Mouse (Mus musculus): Measurements from ENCODE around the gene Heatr5a. TPM values are rescaled to one million over a fixed set of nuclear protein-coding genes. Genes with fewer than 3 reads are reported as not detected.

Heatr5a gene
- polyA plus RNA-seq, 1 experiment: 0.07 TPM

- Histone ChIP-seq H3K4me3 (replicated peaks) (peak overlapping the region; percentile 100), H3K36me3 (ENCODE audit: control insufficient read depth) (peaks cover 27% of the 10 kb centered on the region), H3K9me3 (ENCODE audit: control insufficient read depth, low read length) (no peaks in the 10 kb centered on the region), H3K4me1 (ENCODE audit: control insufficient read depth) (peaks cover 53% of the 10 kb centered on the region), H3K27me3 (ENCODE audit: control insufficient read depth) (no peaks in the 10 kb centered on the region)
- no peak for TF ChIP-seq TAL1 (IDR thresholded peaks at IDR 0.05; ENCODE audit: low read length)
Observed at GRCm38 (mm10) chr12:51831296-51831695, 139.8 kb downstream of the Heatr5a start.

- Histone ChIP-seq H3K36me3 (ENCODE audit: control insufficient read depth) (peaks cover 34% of the 10 kb centered on the region), H3K9me3 (ENCODE audit: control insufficient read depth, low read length) (no peaks in the 10 kb centered on the region), H3K4me1 (ENCODE audit: control insufficient read depth) (peaks cover 53% of the 10 kb centered on the region), H3K4me3 (replicated peaks) (peak overlapping the region; percentile 100), H3K27me3 (ENCODE audit: control insufficient read depth) (no peaks in the 10 kb centered on the region)
- TF ChIP-seq GATA1 (IDR thresholded peaks at IDR 0.05; ENCODE audit: low read length) (no peak), TAL1 (IDR thresholded peaks at IDR 0.05; ENCODE audit: low read length) (no peak)
Observed at GRCm38 (mm10) chr12:51830671-51831070, 140.4 kb downstream of the Heatr5a start.

- H3K9me3 ChIP-seq (ENCODE audit: control insufficient read depth, low read length): no peaks in the 10 kb centered on the region
- TF ChIP-seq GATA1 (IDR thresholded peaks at IDR 0.05; ENCODE audit: low read length) (no peak), TAL1 (IDR thresholded peaks at IDR 0.05; ENCODE audit: low read length) (no peak)
- H3K4me1 ChIP-seq (ENCODE audit: control insufficient read depth): peaks cover 51% of the 10 kb centered on the region
- no peaks in the 10 kb centered on the region for H3K27me3 ChIP-seq (ENCODE audit: control insufficient read depth)
- H3K36me3 ChIP-seq (ENCODE audit: control insufficient read depth): peaks cover 40% of the 10 kb centered on the region
- peak overlapping the region; percentile 100 for H3K4me3 ChIP-seq (replicated peaks)
Observed at GRCm38 (mm10) chr12:51830077-51830402, 141.1 kb downstream of the Heatr5a start.

GRCm38 (mm10) chr12:51829290-51830076 lies 141.6 kb downstream of the Heatr5a start, which contains the start of gene Hectd1:
Gene Hectd1 (minus strand): TSS chr12:51829536.
- Histone ChIP-seq H3K27me3 (ENCODE audit: control insufficient read depth) (no peaks in the 10 kb centered on the region), H3K9me3 (ENCODE audit: control insufficient read depth, low read length) (no peaks in the 10 kb centered on the region), H3K4me1 (ENCODE audit: control insufficient read depth) (peaks cover 52% of the 10 kb centered on the region), H3K36me3 (ENCODE audit: control insufficient read depth) (peaks cover 46% of the 10 kb centered on the region), H3K4me3 (replicated peaks) (peak within 1 kb of the TSS; percentile 100)
- peak; percentile 69 for TF ChIP-seq GATA1 (IDR thresholded peaks at IDR 0.05; ENCODE audit: low read length)
- peak; percentile 84 for TF ChIP-seq TAL1 (IDR thresholded peaks at IDR 0.05; ENCODE audit: low read length)

GRCm38 (mm10) chr12:51828716-51829289 lies 142.3 kb downstream of the Heatr5a start:
- Histone ChIP-seq H3K9me3 (ENCODE audit: control insufficient read depth, low read length) (no peaks in the 10 kb centered on the region), H3K4me3 (replicated peaks) (peak overlapping the region; percentile 100), H3K36me3 (ENCODE audit: control insufficient read depth) (peaks cover 52% of the 10 kb centered on the region), H3K27me3 (ENCODE audit: control insufficient read depth) (no peaks in the 10 kb centered on the region), H3K4me1 (ENCODE audit: control insufficient read depth) (peaks cover 54% of the 10 kb centered on the region)
- TF ChIP-seq GATA1 (IDR thresholded peaks at IDR 0.05; ENCODE audit: low read length) (no peak), TAL1 (IDR thresholded peaks at IDR 0.05; ENCODE audit: low read length) (no peak)

GRCm38 (mm10) chr12:51827958-51828650 lies 143.0 kb downstream of the Heatr5a start:
- H3K36me3 ChIP-seq (ENCODE audit: control insufficient read depth): peaks cover 58% of the 10 kb centered on the region

More at GRCm38 (mm10) chr12:51827958-51828650, 143.0 kb downstream of the Heatr5a start:
- H3K4me1 ChIP-seq (ENCODE audit: control insufficient read depth): peaks cover 59% of the 10 kb centered on the region
- H3K9me3 ChIP-seq (ENCODE audit: control insufficient read depth, low read length): no peaks in the 10 kb centered on the region
- H3K27me3 ChIP-seq (ENCODE audit: control insufficient read depth): no peaks in the 10 kb centered on the region
- TF ChIP-seq GATA1 (IDR thresholded peaks at IDR 0.05; ENCODE audit: low read length) (no peak), TAL1 (IDR thresholded peaks at IDR 0.05; ENCODE audit: low read length) (no peak)
- H3K4me3 ChIP-seq (replicated peaks): peak overlapping the region; percentile 100

Other genes with a start within 250 kb of the Heatr5a start
- 0.40 and 0.52 TPM in 2 replicates for gene Hectd1, start 141.8 kb downstream of the Heatr5a start, polyA plus RNA-seq (2012)
- gene Dtd2, start 35.2 kb upstream of the Heatr5a start, polyA plus RNA-seq (2012): 0.11 and 0.52 TPM in 2 replicates
- not detected in 2 replicates for gene Gpr33, start 56.7 kb upstream of the Heatr5a start, polyA plus RNA-seq (2012)
- gene Nubpl, start 126.4 kb upstream of the Heatr5a start, polyA plus RNA-seq (2012): 0.38 and 0.46 TPM in 2 replicates